Mouse (Mus musculus) limb, embryonic 10.5 days (tissue): ENCODE measurements around the gene Cox10. TPM values are rescaled to one million over a fixed set of nuclear protein-coding genes. Genes with fewer than 3 reads are reported as not detected.

Experiments used
- DNase-seq: peaks from one replicate; pipeline ENCODE4 v3.0.0-alpha.2; 2017; ENCODE audit warnings: low spot score
- H3K27ac ChIP-seq: fragments of 300-500 bp; sonication (generic); 2 replicates; pipeline ENCODE4 v1.5.1; 2016; ENCODE audit warnings: mild to moderate bottlenecking
- H3K27me3 ChIP-seq: fragments of 300-500 bp; sonication (generic); 2 replicates; pipeline ENCODE4 v1.6.1; 2016; ENCODE audit warnings: low read depth, mild to moderate bottlenecking; ENCODE audit not compliant: poor library complexity, severe bottlenecking
- H3K36me3 ChIP-seq: fragments of 300-500 bp; sonication (generic); 2 replicates; pipeline ENCODE4 v1.6.1; 2016; ENCODE audit warnings: mild to moderate bottlenecking, moderate library complexity
- H3K4me1 ChIP-seq: fragments of 300-500 bp; sonication (generic); 2 replicates; pipeline ENCODE4 v1.6.1; 2016
- H3K4me3 ChIP-seq: fragments of 300-500 bp; sonication (generic); 2 replicates; pipeline ENCODE4 v1.5.1; 2016; ENCODE audit warnings: mild to moderate bottlenecking, moderate library complexity
- H3K9me3 ChIP-seq: fragments of 300-500 bp; sonication (generic); replicated peaks from 2 replicates; pipeline ENCODE4 v1.6.1; 2016; ENCODE audit warnings: mild to moderate bottlenecking
- WGBS: fragments of 180-500 bp; shearing (Covaris S2); methylation state at CpG from one replicate; pipeline ENCODE4 v1.1.7; 2016; 5-methylcytosine and 5-hydroxymethylcytosine counted together
- polyA plus RNA-seq: library from polyadenylated mRNA; unstranded; fragments of >200 nt; fragmentation: Nextera tagmentation; extraction: Ambion mirVana; gene quantifications from 2 replicates; pipeline ENCODE4 v1.2.1, GENCODE M21; 2016

Cox10 gene
- polyA plus RNA-seq, 1 experiment from 2014 or later = 30.8 TPM

GRCm38 (mm10) chr11:64039600-64039999, 39.7 kb downstream of the Cox10 start:
- no peak for DNase-seq
- WGBS = 80% methylated on average over 1 of the region's 1 CpGs
- Histone ChIP-seq H3K27me3 (peaks cover 8% of the 10 kb centered on the region; the same call in 1 of the 2 replicates), H3K4me1 (peaks cover 32% of the 10 kb centered on the region), H3K4me3 (no peak overlapping the region), H3K27ac (no peak overlapping the region), H3K36me3 (peaks cover 8% of the 10 kb centered on the region; the same call in 1 of the 2 replicates), H3K9me3 (no peaks in the 10 kb centered on the region)

GRCm38 (mm10) chr11:64037471-64038125, 41.7 kb downstream of the Cox10 start:
- peaks cover 14% of the 10 kb centered on the region; the same call in 1 of the 2 replicates for H3K27me3 ChIP-seq
- WGBS = 70% methylated on average over 15 of the region's 15 CpGs
- no peaks in the 10 kb centered on the region for H3K36me3 ChIP-seq
- H3K27ac ChIP-seq = no peak overlapping the region
- H3K4me3 ChIP-seq = no peak overlapping the region
- H3K9me3 ChIP-seq = no peaks in the 10 kb centered on the region
- no peak for DNase-seq
- H3K4me1 ChIP-seq = peaks cover 50% of the 10 kb centered on the region

DNA sequence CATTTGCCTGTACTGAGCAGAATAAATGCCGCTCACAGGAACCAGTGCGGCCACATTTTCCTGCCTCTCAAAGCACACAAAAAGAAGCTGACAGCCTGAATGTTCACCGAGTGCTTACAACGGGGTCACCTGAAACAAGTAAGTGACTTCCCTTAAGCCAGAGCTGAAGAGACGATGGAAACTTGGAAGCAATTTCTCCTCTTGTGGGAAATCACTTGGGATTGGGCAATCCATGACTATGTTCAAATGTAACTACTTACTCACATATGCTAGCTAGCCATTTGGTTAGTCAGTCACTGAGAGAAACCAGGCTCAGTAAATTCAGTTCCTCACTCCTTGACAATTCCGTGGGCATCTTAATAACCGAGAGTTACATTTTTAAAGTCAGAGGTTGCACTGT, 43.0 kb downstream of the Cox10 start:
- Histone ChIP-seq H3K4me1 (peaks cover 39% of the 10 kb centered on the region), H3K36me3 (no peaks in the 10 kb centered on the region)

GRCm38 (mm10) chr11:64035709-64036108, 43.6 kb downstream of the Cox10 start:
- Histone ChIP-seq H3K4me1 (peaks cover 34% of the 10 kb centered on the region), H3K27me3 (peaks cover 14% of the 10 kb centered on the region; the same call in 1 of the 2 replicates), H3K36me3 (no peaks in the 10 kb centered on the region), H3K27ac (no peak overlapping the region), H3K4me3 (no peak overlapping the region), H3K9me3 (no peaks in the 10 kb centered on the region)
- 93% methylated on average over 4 of the region's 4 CpGs for WGBS
- no peak for DNase-seq

More for the DNA sequence above, 43.0 kb downstream of the Cox10 start:
- no peaks in the 10 kb centered on the region for H3K9me3 ChIP-seq
- no peak for DNase-seq
- H3K27ac ChIP-seq = no peak overlapping the region
- H3K27me3 ChIP-seq = peaks cover 14% of the 10 kb centered on the region; the same call in 1 of the 2 replicates
- 93% methylated on average over 7 of the region's 7 CpGs for WGBS
- no peak overlapping the region for H3K4me3 ChIP-seq

GRCm38 (mm10) chr11:64034686-64035085, 44.6 kb downstream of the Cox10 start:
- no peaks in the 10 kb centered on the region for H3K9me3 ChIP-seq
- H3K4me3 ChIP-seq = no peak overlapping the region
- no peak overlapping the region for H3K27ac ChIP-seq
- peaks cover 14% of the 10 kb centered on the region; the same call in 1 of the 2 replicates for H3K27me3 ChIP-seq
- WGBS = 85% methylated on average over 5 of the region's 5 CpGs
- no peak for DNase-seq
- H3K4me1 ChIP-seq = peaks cover 30% of the 10 kb centered on the region
- no peaks in the 10 kb centered on the region for H3K36me3 ChIP-seq

- no peaks in the 10 kb centered on the region for H3K36me3 ChIP-seq
- no peak overlapping the region for H3K4me3 ChIP-seq
- no peaks in the 10 kb centered on the region for H3K27me3 ChIP-seq
- H3K27ac ChIP-seq = no peak overlapping the region
- peaks cover 58% of the 10 kb centered on the region for H3K4me1 ChIP-seq
- H3K9me3 ChIP-seq = no peaks in the 10 kb centered on the region
- DNase-seq = no peak
- 76% methylated on average over 8 of the region's 8 CpGs for WGBS
These were observed 51.8 kb downstream of the Cox10 start for GRCm38 (mm10) chr11:64027423-64027822.

DNA sequence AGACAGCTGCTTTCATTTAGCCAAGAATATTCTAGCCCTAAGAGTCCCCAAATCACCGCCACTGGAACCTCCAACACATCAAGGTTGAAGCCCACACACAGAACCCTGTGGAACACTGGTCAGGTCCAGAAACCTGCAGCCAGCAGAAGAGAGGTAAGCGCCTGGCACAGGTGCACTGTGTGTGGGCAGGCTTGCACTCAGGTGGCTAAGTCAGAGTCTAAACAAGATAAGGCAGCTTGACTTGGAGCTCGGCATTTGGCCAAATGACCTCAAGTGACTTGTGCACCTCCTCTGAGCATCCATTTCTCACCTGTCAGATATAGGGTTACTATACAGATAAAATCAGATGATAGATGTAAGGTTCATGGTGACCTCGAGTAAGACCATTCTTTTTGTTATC, 53.4 kb downstream of the Cox10 start:
- Histone ChIP-seq H3K9me3 (no peaks in the 10 kb centered on the region), H3K4me1 (peaks cover 58% of the 10 kb centered on the region), H3K27me3 (no peaks in the 10 kb centered on the region), H3K36me3 (no peaks in the 10 kb centered on the region), H3K27ac (peak overlapping the region; percentile 67; the same call in 1 of the 2 replicates), H3K4me3 (no peak overlapping the region)
- no peak for DNase-seq
- 60% methylated on average over 4 of the region's 4 CpGs for WGBS

DNA sequence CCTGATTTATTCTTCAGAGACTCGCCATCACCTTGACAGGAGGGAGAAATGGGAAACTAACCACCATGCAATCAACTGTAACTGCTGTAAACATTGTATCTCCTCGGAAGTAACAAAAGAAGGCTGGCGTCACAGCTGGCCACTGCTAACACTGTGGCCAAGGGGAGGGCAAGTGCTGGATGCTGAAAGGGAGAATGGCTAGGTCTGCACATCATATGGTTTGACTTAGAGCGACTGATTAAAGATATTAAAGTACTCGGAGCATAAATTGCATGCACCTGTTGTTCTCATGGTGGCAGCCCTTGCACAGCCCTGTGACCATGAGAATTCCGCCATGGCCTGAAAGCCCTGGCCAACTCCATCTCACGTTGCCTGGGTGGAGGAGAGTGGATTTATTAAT, 54.7 kb downstream of the Cox10 start:
- Histone ChIP-seq H3K9me3 (no peaks in the 10 kb centered on the region), H3K27me3 (no peaks in the 10 kb centered on the region), H3K4me3 (no peak overlapping the region), H3K36me3 (no peaks in the 10 kb centered on the region), H3K27ac (peak overlapping the region; percentile 78), H3K4me1 (peaks cover 58% of the 10 kb centered on the region)
- 27% methylated on average over 7 of the region's 7 CpGs for WGBS
- peak; percentile 58 for DNase-seq

- H3K27me3 ChIP-seq = no peaks in the 10 kb centered on the region
- WGBS = 42% methylated on average over 15 of the region's 15 CpGs
- DNase-seq = peak; percentile 48
- H3K4me3 ChIP-seq = no peak overlapping the region
- peak overlapping the region; percentile 78 for H3K27ac ChIP-seq
- H3K4me1 ChIP-seq = peaks cover 58% of the 10 kb centered on the region
- H3K36me3 ChIP-seq = no peaks in the 10 kb centered on the region
- H3K9me3 ChIP-seq = no peaks in the 10 kb centered on the region
These were observed 55.8 kb downstream of the Cox10 start for GRCm38 (mm10) chr11:64023380-64023981.

GRCm38 (mm10) chr11:64022403-64023047, 56.7 kb downstream of the Cox10 start:
- no peak for DNase-seq
- Histone ChIP-seq H3K4me3 (no peak overlapping the region), H3K36me3 (no peaks in the 10 kb centered on the region), H3K4me1 (peaks cover 51% of the 10 kb centered on the region), H3K27me3 (no peaks in the 10 kb centered on the region), H3K27ac (no peak overlapping the region), H3K9me3 (no peaks in the 10 kb centered on the region)
- 66% methylated on average over 9 of the region's 9 CpGs for WGBS

DNA sequence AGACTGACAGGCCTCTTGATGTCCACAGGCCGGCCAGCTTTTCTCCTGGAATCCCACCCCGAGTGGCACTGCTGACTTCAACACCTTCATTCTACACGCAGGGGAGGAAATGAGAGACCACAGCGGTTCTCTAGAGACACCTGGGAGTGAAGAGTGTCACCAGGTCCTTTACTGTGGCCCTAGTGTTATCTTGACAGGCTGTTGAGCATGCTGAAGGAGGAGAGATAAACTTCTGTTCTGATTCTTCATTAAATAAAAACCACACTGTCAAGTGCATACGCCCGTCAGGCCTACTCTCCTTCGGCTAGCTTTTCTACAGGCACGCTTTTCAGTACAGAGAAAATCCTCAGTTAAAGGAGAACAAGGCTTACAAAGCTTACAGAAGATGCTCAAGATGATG, 60.0 kb downstream of the Cox10 start:
- peaks cover 36% of the 10 kb centered on the region for H3K4me1 ChIP-seq
- WGBS = 86% methylated on average over 8 of the region's 8 CpGs
- H3K9me3 ChIP-seq = no peaks in the 10 kb centered on the region
- H3K36me3 ChIP-seq = no peaks in the 10 kb centered on the region
- DNase-seq = no peak
- no peaks in the 10 kb centered on the region for H3K27me3 ChIP-seq
- no peak overlapping the region for H3K27ac ChIP-seq
- H3K4me3 ChIP-seq = no peak overlapping the region

- WGBS = 79% methylated on average over 5 of the region's 5 CpGs
- Histone ChIP-seq H3K9me3 (no peaks in the 10 kb centered on the region), H3K4me1 (peaks cover 26% of the 10 kb centered on the region), H3K27ac (no peak overlapping the region), H3K4me3 (no peak overlapping the region), H3K36me3 (no peaks in the 10 kb centered on the region), H3K27me3 (no peaks in the 10 kb centered on the region)
- no peak for DNase-seq
These were observed 61.1 kb downstream of the Cox10 start for GRCm38 (mm10) chr11:64018165-64018564.

DNA sequence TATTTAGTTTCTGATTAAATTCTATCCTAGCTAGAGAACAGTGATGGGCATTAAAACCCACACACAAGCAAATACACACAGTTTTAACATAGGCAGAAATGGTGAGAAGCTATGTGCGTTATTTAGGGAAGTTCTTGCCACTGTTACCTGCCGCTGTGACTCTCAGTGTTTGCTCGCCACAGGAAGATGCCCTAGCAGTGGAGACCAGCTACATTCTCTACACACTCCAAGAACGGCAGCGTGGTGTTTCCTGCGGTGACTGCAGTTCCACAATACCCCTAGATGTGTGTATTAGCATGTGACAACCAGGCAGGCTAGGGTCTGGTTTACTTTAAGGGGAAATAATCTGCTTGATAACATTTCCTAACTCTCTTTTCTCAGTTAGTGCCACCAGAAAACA, 64.0 kb downstream of the Cox10 start:
- DNase-seq = no peak
- H3K27ac ChIP-seq = no peak overlapping the region
- H3K4me1 ChIP-seq = peaks cover 36% of the 10 kb centered on the region
- H3K27me3 ChIP-seq = no peaks in the 10 kb centered on the region
- WGBS = 92% methylated on average over 6 of the region's 6 CpGs
- no peaks in the 10 kb centered on the region for H3K9me3 ChIP-seq
- no peaks in the 10 kb centered on the region for H3K36me3 ChIP-seq
- H3K4me3 ChIP-seq = no peak overlapping the region
